Mouse (Mus musculus) bone marrow, adult 2 months (tissue): ENCODE data around the gene Brsk1.

ENCODE experiments used
- CTCF ChIP-seq: fragments of 200-500 bp; IDR thresholded peaks from 2 replicates; pipeline ENCODE4 v1.5.1; 2011; ENCODE audit warnings: low read length, control low read depth; ENCODE audit not compliant: control insufficient read depth, insufficient read depth
- POLR2A ChIP-seq: fragments of 200-500 bp; IDR thresholded peaks from 2 replicates; pipeline ENCODE4 v1.6.1; 2011; ENCODE audit warnings: low read depth, mild to moderate bottlenecking, control low read depth, low read length, borderline replicate concordance; ENCODE audit not compliant: control insufficient read depth

- TF ChIP-seq CTCF (no peak), POLR2A (no peak)
Measured at GRCm38 (mm10) chr7:4744886-4745285, 54.5 kb downstream of the Brsk1 start.
